Mouse (Mus musculus) neural tube, embryonic 12.5 days (tissue): Measurements from ENCODE around the gene Emc1. TPM values are rescaled to one million over a fixed set of nuclear protein-coding genes. Genes with fewer than 3 reads are reported as not detected.
"Not testable (repeated sequence)": the region's sequence is repeated elsewhere in the genome, so short reads cannot be mapped to it uniquely, and the experiment has no call there.

ENCODE experiments used
- ATAC-seq: fragments of 200-750 bp; cut with Nextera tagmentation; 2 replicates; pipeline ENCODE4 v1.8.0; 2017; ENCODE audit warnings: low read depth, mild to moderate bottlenecking, moderate TSS enrichment, moderate library complexity; ENCODE audit not compliant: low FRiP score
- H3K27ac ChIP-seq: fragments of 300-500 bp; sonication (generic); 2 replicates; pipeline ENCODE4 v1.5.1; 2016
- H3K27me3 ChIP-seq: fragments of 300-500 bp; sonication (generic); replicated peaks from 2 replicates; pipeline ENCODE4 v1.6.1; 2016; ENCODE audit warnings: mild to moderate bottlenecking
- H3K36me3 ChIP-seq: fragments of 300-500 bp; sonication (generic); 2 replicates; pipeline ENCODE4 v1.6.1; 2016; ENCODE audit warnings: mild to moderate bottlenecking
- H3K4me1 ChIP-seq: fragments of 300-500 bp; sonication (generic); 2 replicates; pipeline ENCODE4 v1.6.1; 2016
- H3K4me2 ChIP-seq: fragments of 300-500 bp; sonication (generic); replicated peaks from 2 replicates; pipeline ENCODE4 v1.6.1; 2016; ENCODE audit warnings: mild to moderate bottlenecking
- H3K4me3 ChIP-seq: fragments of 300-500 bp; sonication (generic); 2 replicates; pipeline ENCODE4 v1.5.1; 2016
- H3K9ac ChIP-seq: fragments of 300-500 bp; sonication (generic); 2 replicates; pipeline ENCODE4 v1.6.1; 2016; ENCODE audit warnings: mild to moderate bottlenecking
- H3K9me3 ChIP-seq: fragments of 300-500 bp; sonication (generic); 2 replicates; pipeline ENCODE4 v1.6.1; 2016; ENCODE audit warnings: mild to moderate bottlenecking
- WGBS: fragments of 180-500 bp; shearing (Covaris S2); methylation state at CpG from one replicate; pipeline ENCODE4 v1.1.7; 2016; 5-methylcytosine and 5-hydroxymethylcytosine counted together
- polyA plus RNA-seq: library from polyadenylated mRNA; unstranded; fragments of >200 nt; fragmentation: Nextera tagmentation; extraction: Ambion mirVana; gene quantifications from 2 replicates; pipeline ENCODE4 v1.2.1, GENCODE M21; 2016

Emc1 gene
- polyA plus RNA-seq, 1 experiment from 2014 or later: 42.3 TPM

- ATAC-seq: no peak
- Histone ChIP-seq H3K9me3 (no peaks in the 10 kb centered on the region), H3K9ac (no peak overlapping the region), H3K36me3 (peaks cover 95% of the 10 kb centered on the region), H3K4me1 (no peaks in the 10 kb centered on the region), H3K4me2 (no peak overlapping the region), H3K27me3 (no peaks in the 10 kb centered on the region), H3K27ac (no peak overlapping the region), H3K4me3 (no peak overlapping the region)
- 94% methylated on average over 5 of the region's 5 CpGs for WGBS
Observed at GRCm38 (mm10) chr4:139368038-139368437, 15.7 kb downstream of the Emc1 start.

- Histone ChIP-seq H3K36me3 (peaks cover 87% of the 10 kb centered on the region), H3K27ac (no peak overlapping the region), H3K4me3 (no peak overlapping the region), H3K4me2 (no peak overlapping the region), H3K9ac (no peak overlapping the region), H3K4me1 (no peaks in the 10 kb centered on the region), H3K27me3 (no peaks in the 10 kb centered on the region), H3K9me3 (no peaks in the 10 kb centered on the region)
- 90% methylated on average over 4 of the region's 4 CpGs for WGBS
- ATAC-seq: no peak
Observed at GRCm38 (mm10) chr4:139373130-139373529, 20.7 kb downstream of the Emc1 start.

GRCm38 (mm10) chr4:139373531-139373930, 21.1 kb downstream of the Emc1 start:
- no peak for ATAC-seq
- Histone ChIP-seq H3K4me2 (no peak overlapping the region), H3K9me3 (no peaks in the 10 kb centered on the region), H3K4me3 (no peak overlapping the region), H3K4me1 (no peaks in the 10 kb centered on the region), H3K36me3 (peaks cover 83% of the 10 kb centered on the region), H3K27me3 (no peaks in the 10 kb centered on the region), H3K27ac (no peak overlapping the region), H3K9ac (no peak overlapping the region)
- 95% methylated on average over 10 of the region's 10 CpGs for WGBS

- H3K9me3 ChIP-seq: no peaks in the 10 kb centered on the region
- no peak for ATAC-seq
- WGBS: 16% methylated on average over 8 of the region's 8 CpGs
- H3K4me2 ChIP-seq: peak overlapping the region; percentile 92
- peaks cover 25% of the 10 kb centered on the region for H3K36me3 ChIP-seq
- peak overlapping the region; percentile 89 for H3K4me3 ChIP-seq
- H3K9ac ChIP-seq: peak overlapping the region; percentile 82
- H3K27ac ChIP-seq: no peak overlapping the region
- H3K27me3 ChIP-seq: no peaks in the 10 kb centered on the region
- H3K4me1 ChIP-seq: peaks cover 27% of the 10 kb centered on the region
Observed at GRCm38 (mm10) chr4:139379719-139380118, 27.3 kb downstream of the Emc1 start.

GRCm38 (mm10) chr4:139380207-139380748, 27.9 kb downstream of the Emc1 start:
- peaks cover 19% of the 10 kb centered on the region for H3K36me3 ChIP-seq
- under 1% methylated on average over 54 of the region's 54 CpGs for WGBS
- H3K4me1 ChIP-seq: peaks cover 27% of the 10 kb centered on the region
- no peaks in the 10 kb centered on the region for H3K9me3 ChIP-seq
- peak overlapping the region; percentile 92 for H3K4me2 ChIP-seq
- ATAC-seq: peak; percentile 96
- peak overlapping the region; percentile 89 for H3K4me3 ChIP-seq
- H3K27me3 ChIP-seq: no peaks in the 10 kb centered on the region
- H3K27ac ChIP-seq: peak overlapping the region; percentile 26; the same call in 1 of the 2 replicates
- H3K9ac ChIP-seq: peak overlapping the region; percentile 82

GRCm38 (mm10) chr4:139380775-139381451, 28.5 kb downstream of the Emc1 start:
- Histone ChIP-seq H3K27ac (peak overlapping the region; percentile 26; the same call in 1 of the 2 replicates), H3K36me3 (peaks cover 13% of the 10 kb centered on the region; the same call in 1 of the 2 replicates), H3K4me2 (peak overlapping the region; percentile 92), H3K27me3 (no peaks in the 10 kb centered on the region), H3K4me1 (peaks cover 27% of the 10 kb centered on the region), H3K9me3 (no peaks in the 10 kb centered on the region), H3K9ac (peak overlapping the region; percentile 82), H3K4me3 (peak overlapping the region; percentile 89)
- WGBS: 3% methylated on average over 43 of the region's 44 CpGs
- ATAC-seq: peak; percentile 79

GRCm38 (mm10) chr4:139381452-139381845, 29.1 kb downstream of the Emc1 start:
- no peak for ATAC-seq
- peaks cover 9% of the 10 kb centered on the region; the same call in 1 of the 2 replicates for H3K36me3 ChIP-seq
- 59% methylated on average over 4 of the region's 4 CpGs for WGBS
- peak overlapping the region; percentile 92 for H3K4me2 ChIP-seq
- H3K27ac ChIP-seq: no peak overlapping the region
- H3K4me1 ChIP-seq: peaks cover 27% of the 10 kb centered on the region
- H3K4me3 ChIP-seq: peak overlapping the region; percentile 89
- no peaks in the 10 kb centered on the region for H3K9me3 ChIP-seq
- H3K27me3 ChIP-seq: no peaks in the 10 kb centered on the region
- H3K9ac ChIP-seq: peak overlapping the region; percentile 82; the same call in 1 of the 2 replicates

- Histone ChIP-seq H3K36me3 (peaks cover 5% of the 10 kb centered on the region; the same call in 1 of the 2 replicates), H3K27ac (no peak overlapping the region), H3K9me3 (no peaks in the 10 kb centered on the region), H3K4me1 (peaks cover 27% of the 10 kb centered on the region), H3K9ac (no peak overlapping the region), H3K4me3 (no peak overlapping the region), H3K27me3 (no peaks in the 10 kb centered on the region), H3K4me2 (peak overlapping the region; percentile 92)
- ATAC-seq: no peak
- WGBS: 82% methylated on average over 7 of the region's 7 CpGs
Observed at GRCm38 (mm10) chr4:139382231-139382630, 29.8 kb downstream of the Emc1 start.

GRCm38 (mm10) chr4:139385841-139386240, 33.5 kb downstream of the Emc1 start:
- Histone ChIP-seq H3K36me3 (peaks cover 14% of the 10 kb centered on the region), H3K4me1 (peaks cover 21% of the 10 kb centered on the region)
- not testable (repeated sequence) for H3K9ac ChIP-seq, H3K4me3 ChIP-seq, H3K4me2 ChIP-seq, H3K27ac ChIP-seq, H3K9me3 ChIP-seq, H3K27me3 ChIP-seq, ATAC-seq
- 90% methylated on average over 5 of the region's 5 CpGs for WGBS

- Histone ChIP-seq H3K4me2 (no peak overlapping the region), H3K27me3 (no peaks in the 10 kb centered on the region), H3K9me3 (no peaks in the 10 kb centered on the region), H3K4me1 (peaks cover 13% of the 10 kb centered on the region), H3K36me3 (peaks cover 24% of the 10 kb centered on the region), H3K27ac (no peak overlapping the region), H3K4me3 (no peak overlapping the region), H3K9ac (no peak overlapping the region)
- WGBS: 81% methylated on average over 6 of the region's 6 CpGs
- ATAC-seq: no peak
Observed at GRCm38 (mm10) chr4:139386869-139387319, 34.5 kb downstream of the Emc1 start.

GRCm38 (mm10) chr4:139389557-139389956, 37.2 kb downstream of the Emc1 start:
- Histone ChIP-seq H3K4me1 (no peaks in the 10 kb centered on the region), H3K4me3 (no peak overlapping the region), H3K4me2 (no peak overlapping the region), H3K27ac (no peak overlapping the region), H3K36me3 (peaks cover 48% of the 10 kb centered on the region), H3K27me3 (no peaks in the 10 kb centered on the region), H3K9ac (no peak overlapping the region), H3K9me3 (no peaks in the 10 kb centered on the region)
- WGBS: 92% methylated on average over 4 of the region's 4 CpGs
- no peak for ATAC-seq

- no peaks in the 10 kb centered on the region for H3K27me3 ChIP-seq
- H3K9me3 ChIP-seq: no peaks in the 10 kb centered on the region
- WGBS: 84% methylated on average over 2 of the region's 2 CpGs
- peaks cover 94% of the 10 kb centered on the region for H3K36me3 ChIP-seq
- no peak overlapping the region for H3K27ac ChIP-seq
- H3K9ac ChIP-seq: no peak overlapping the region
- ATAC-seq: no peak
- no peak overlapping the region for H3K4me3 ChIP-seq
- H3K4me2 ChIP-seq: no peak overlapping the region
- H3K4me1 ChIP-seq: no peaks in the 10 kb centered on the region
Observed at GRCm38 (mm10) chr4:139395431-139395830, 43.0 kb downstream of the Emc1 start.
